Mouse (Mus musculus) embryonic facial prominence, embryonic 11.5 days (tissue): Measurements from ENCODE around the gene Pax5. TPM values are rescaled to one million over a fixed set of nuclear protein-coding genes. Genes with fewer than 3 reads are reported as not detected.
A peak's percentile ranks its signal among the peaks of the same experiment; 100 is the strongest.
"Not testable (repeated sequence)": the region's sequence is repeated elsewhere in the genome, so short reads cannot be mapped to it uniquely, and the experiment has no call there.

Experiments
- ATAC-seq: fragments of 200-750 bp; cut with Nextera tagmentation; replicated peaks from 2 replicates; pipeline ENCODE4 v1.8.0; 2017; ENCODE audit warnings: low read depth; ENCODE audit not compliant: insufficient number of reproducible peaks, low FRiP score, low TSS enrichment
- DNase-seq: peaks from one replicate; pipeline ENCODE4 v3.0.0-alpha.2; 2015; ENCODE audit warnings: low spot score
- H3K27ac ChIP-seq: fragments of 300-500 bp; sonication (generic); replicated peaks from 2 replicates; pipeline ENCODE4 v1.5.1; 2014; ENCODE audit warnings: mild to moderate bottlenecking, low read depth, low read length, control low read depth
- H3K27me3 ChIP-seq: fragments of 300-500 bp; sonication (generic); 2 replicates; pipeline ENCODE4 v1.6.1; 2014; ENCODE audit warnings: mild to moderate bottlenecking, low read length, moderate library complexity, mixed read lengths; ENCODE audit not compliant: control insufficient read depth, insufficient read depth
- H3K36me3 ChIP-seq: fragments of 300-500 bp; sonication (generic); replicated peaks from 2 replicates; pipeline ENCODE4 v1.6.1; 2014; ENCODE audit warnings: low read depth, mild to moderate bottlenecking, low read length, moderate library complexity, mixed read lengths; ENCODE audit not compliant: control insufficient read depth, insufficient read depth
- H3K4me1 ChIP-seq: fragments of 300-500 bp; sonication (generic); 2 replicates; pipeline ENCODE4 v1.6.1; 2014; ENCODE audit warnings: low read length, mixed read lengths; ENCODE audit not compliant: control insufficient read depth, insufficient read depth
- H3K4me2 ChIP-seq: fragments of 300-500 bp; sonication (generic); 2 replicates; pipeline ENCODE4 v1.6.1; 2014; ENCODE audit warnings: low read depth, mild to moderate bottlenecking, control low read depth, low read length, moderate library complexity
- H3K4me3 ChIP-seq: fragments of 300-500 bp; sonication (generic); 2 replicates; pipeline ENCODE4 v1.5.1; 2014; ENCODE audit warnings: low read depth, low read length, control low read depth
- H3K9ac ChIP-seq: fragments of 300-500 bp; sonication (generic); replicated peaks from 2 replicates; pipeline ENCODE4 v1.6.1; 2014; ENCODE audit warnings: mild to moderate bottlenecking, control low read depth, low read length
- H3K9me3 ChIP-seq: fragments of 300-500 bp; sonication (generic); replicated peaks from 2 replicates; pipeline ENCODE4 v1.6.1; 2016; ENCODE audit warnings: mild to moderate bottlenecking, low read length, inconsistent platforms, mixed read lengths; ENCODE audit not compliant: control insufficient read depth
- WGBS: fragments of 180-500 bp; shearing (Covaris S2); extraction: QIAGEN DNeasy Blood & Tissue Kit; methylation state at CpG from one replicate; pipeline ENCODE4 v1.1.7; 2014; 5-methylcytosine and 5-hydroxymethylcytosine counted together
- polyA plus RNA-seq: library from polyadenylated mRNA; unstranded; fragments of >200 nt; fragmentation: Nextera tagmentation; extraction: Ambion mirVana; gene quantifications from 2 replicates; pipeline ENCODE4 v1.2.1, GENCODE M21; 2014

Pax5 gene
- 0.28 and 0.72 TPM in 2 replicates for polyA plus RNA-seq

DNA sequence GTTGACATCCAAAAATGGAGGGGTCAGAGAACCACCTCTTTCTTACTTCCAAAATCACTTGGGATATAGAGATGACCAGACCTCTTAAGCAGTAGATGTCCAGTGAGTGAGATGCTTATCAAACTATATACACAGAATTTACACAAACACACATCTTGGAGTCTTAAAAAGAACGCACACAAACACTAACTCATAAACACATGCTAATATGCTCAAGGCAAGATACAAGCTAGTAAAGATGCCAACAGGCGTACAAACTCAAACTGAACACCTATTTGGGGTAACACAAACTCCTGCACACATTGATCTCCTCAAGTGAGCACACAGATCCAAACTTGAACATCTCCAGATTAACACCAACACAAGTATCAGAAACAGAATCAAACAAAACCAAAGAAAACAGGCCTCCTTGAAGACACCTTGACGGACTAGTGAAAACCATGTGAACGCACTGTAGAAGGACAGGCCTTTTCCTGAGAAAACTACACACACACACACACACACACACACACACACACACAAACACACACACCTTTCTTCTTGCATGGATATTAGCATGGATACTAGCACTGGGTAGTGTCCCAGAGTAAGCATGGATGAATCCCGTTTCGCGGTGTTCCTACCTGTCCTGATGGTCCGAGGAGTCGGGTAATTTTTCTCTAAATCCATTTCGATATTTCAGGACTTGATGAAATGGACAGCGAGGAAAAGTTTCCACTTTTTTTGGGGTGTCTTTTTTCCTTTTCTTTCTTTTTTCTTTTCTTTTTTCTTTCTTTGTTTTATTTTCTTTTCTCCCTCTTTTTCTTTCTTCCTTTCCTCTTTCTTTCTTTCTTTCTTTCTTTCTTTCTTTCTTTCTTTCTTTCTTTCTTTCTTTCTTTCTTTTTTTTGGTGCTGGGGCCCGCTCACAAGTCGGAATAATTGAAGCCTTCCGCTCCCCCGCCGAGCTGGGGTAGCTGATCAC is at the start of gene Pax5:
Pax5 (minus strand) TSS at position 748 of the 961 bp plus-strand sequence.
- H3K4me1 ChIP-seq = no peaks in the 10 kb centered on the region
- DNase-seq (peak; percentile 15), ATAC-seq (no peak)
- no peaks in the 10 kb centered on the region for H3K36me3 ChIP-seq
- no peak within 1 kb of the TSS for H3K27ac ChIP-seq
- H3K4me2 ChIP-seq = no peak within 1 kb of the TSS
- H3K9me3 ChIP-seq = no peaks in the 10 kb centered on the region
- H3K9ac ChIP-seq = no peak within 1 kb of the TSS
- 24% methylated on average over 16 of the region's 16 CpGs for WGBS
- H3K4me3 ChIP-seq = no peak within 1 kb of the TSS
- peaks cover 78% of the 10 kb centered on the region for H3K27me3 ChIP-seq

DNA sequence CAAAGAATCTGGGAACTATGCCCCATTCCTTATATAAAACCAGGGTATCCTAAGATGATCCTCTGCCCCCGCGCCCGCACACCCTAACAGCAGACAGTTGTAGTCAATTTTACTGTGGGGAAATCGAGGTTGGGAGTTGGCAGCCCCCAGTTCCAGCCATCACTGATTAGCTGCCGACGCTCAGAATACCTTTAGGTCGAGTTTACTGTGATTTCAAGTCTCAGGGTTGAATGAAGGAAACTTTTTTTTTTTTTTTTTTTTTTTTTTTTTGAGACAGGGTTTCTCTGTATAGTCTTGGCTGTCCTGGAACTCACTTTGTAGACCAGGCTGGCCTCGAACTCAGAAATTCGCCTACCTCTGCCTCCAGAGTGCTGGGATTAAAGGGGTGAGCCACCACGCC is 46.8 kb upstream of the Pax5 start:
- not testable (repeated sequence) for H3K27me3 ChIP-seq, H3K36me3 ChIP-seq, H3K4me1 ChIP-seq, H3K9me3 ChIP-seq, DNase-seq, ATAC-seq
- H3K4me3 ChIP-seq = peak overlapping the region; percentile 94
- peak overlapping the region; percentile 67 for H3K4me2 ChIP-seq
- peak overlapping the region; percentile 93 for H3K9ac ChIP-seq
- peak overlapping the region; percentile 75; the same call in 1 of the 2 replicates for H3K27ac ChIP-seq
- 5% methylated on average over 10 of the region's 10 CpGs for WGBS

DNA sequence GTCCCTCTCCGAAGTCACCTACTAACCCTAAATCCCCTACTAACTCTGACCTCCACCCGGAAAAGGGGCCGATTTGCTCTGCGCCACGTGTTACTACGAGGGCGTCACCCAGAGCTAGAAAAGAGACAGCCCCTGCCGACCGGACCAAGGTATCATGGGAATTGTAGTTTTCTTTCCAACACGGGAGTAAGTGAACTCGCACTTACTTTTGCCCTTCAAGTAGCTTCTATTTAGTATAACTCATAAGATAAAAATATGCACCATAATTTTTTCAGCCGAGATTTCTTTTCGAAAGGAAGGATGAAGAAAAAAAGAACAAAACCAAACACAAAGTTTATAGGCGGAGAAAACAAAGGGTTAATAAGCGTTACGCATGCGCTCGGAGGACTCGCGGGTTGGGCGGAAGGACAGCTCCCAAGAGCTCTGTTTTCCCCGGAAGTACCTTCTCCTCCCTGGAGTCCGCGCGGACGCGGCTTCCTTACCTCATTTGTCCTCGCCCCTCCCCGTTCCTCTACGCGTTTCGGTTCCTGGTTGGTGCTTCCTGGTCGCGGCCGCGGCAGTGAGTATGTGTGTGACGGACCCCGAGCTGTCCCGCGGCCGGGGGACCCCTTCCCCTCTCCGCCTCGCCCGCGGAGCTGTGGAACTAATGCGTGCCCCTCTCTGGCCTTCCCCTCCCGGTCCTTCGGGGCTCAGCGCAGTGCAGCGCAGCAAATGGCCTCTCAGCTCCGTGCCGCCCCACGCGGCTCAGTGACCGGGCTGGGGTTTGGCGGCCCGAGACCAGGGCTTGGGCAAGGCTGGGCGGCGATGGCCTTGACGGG is 46.1 kb upstream of the Pax5 start:
- peak overlapping the region; percentile 75 for H3K27ac ChIP-seq
- WGBS = under 1% methylated on average over 60 of the region's 60 CpGs
- no peaks in the 10 kb centered on the region for H3K4me1 ChIP-seq
- H3K4me2 ChIP-seq = peak overlapping the region; percentile 67
- peak overlapping the region; percentile 94 for H3K4me3 ChIP-seq
- H3K27me3 ChIP-seq = no peaks in the 10 kb centered on the region
- H3K9ac ChIP-seq = peak overlapping the region; percentile 93
- DNase-seq = peak; percentile 95
- no peaks in the 10 kb centered on the region for H3K9me3 ChIP-seq
- no peaks in the 10 kb centered on the region for H3K36me3 ChIP-seq
- peak; percentile 96 for ATAC-seq

DNA sequence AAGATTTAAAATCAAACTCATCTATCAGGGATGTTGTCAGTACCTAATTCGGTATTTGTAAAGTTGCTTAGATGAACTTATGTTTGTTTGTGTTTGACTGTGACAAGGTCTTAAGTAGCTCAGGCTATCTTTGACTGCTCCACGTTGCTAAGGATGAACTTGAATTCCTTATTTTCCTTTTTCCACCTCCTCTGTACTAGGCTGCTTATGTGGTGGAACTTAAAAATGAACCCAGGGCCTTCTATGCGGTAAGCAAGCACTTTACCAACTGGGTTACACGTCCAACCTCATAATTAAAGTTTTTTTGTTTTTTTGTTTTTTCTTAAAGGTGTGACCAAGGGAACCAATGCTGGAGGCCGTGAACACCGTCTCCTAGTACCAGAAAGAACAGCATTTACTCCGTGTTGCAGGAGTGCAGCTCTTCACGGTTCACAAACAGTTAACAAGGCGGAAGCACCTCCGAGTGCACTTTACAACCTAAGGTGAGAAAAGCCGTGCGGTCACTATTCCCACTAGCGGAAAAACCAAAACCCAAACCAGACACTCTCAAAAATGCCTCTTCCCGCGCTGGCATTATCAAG is 45.4 kb upstream of the Pax5 start, which contains the start of gene Zcchc7:
Zcchc7 (plus strand) TSS at position 325 of the 581 bp plus-strand sequence.
- DNase-seq = no peak
- H3K9ac ChIP-seq = peak within 1 kb of the TSS; percentile 93
- peak within 1 kb of the TSS; percentile 75 for H3K27ac ChIP-seq
- no peaks in the 10 kb centered on the region for H3K36me3 ChIP-seq
- no peaks in the 10 kb centered on the region for H3K9me3 ChIP-seq
- H3K4me1 ChIP-seq = no peaks in the 10 kb centered on the region
- peak; percentile 66 for ATAC-seq
- peak within 1 kb of the TSS; percentile 67 for H3K4me2 ChIP-seq
- 4% methylated on average over 15 of the region's 15 CpGs for WGBS
- H3K4me3 ChIP-seq = peak within 1 kb of the TSS; percentile 94
- H3K27me3 ChIP-seq = no peaks in the 10 kb centered on the region

DNA sequence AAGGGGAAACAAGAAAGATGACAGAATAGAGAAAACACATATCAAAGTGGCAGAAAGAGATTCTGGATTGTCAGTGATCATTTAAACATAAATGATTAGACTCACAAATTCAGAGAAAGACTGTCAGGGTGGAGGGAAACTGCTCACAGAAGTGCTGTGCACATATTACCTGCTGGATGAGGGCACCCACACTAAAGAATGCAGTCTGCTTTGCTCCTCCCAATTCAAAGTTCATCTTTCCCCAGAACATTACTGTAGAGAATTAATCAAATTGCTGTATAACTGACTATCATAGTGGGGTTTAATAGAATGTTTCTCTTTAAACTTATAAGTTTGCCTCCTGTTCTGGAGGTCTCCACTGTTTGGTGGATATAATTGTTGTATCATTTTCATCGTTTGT is 30.2 kb upstream of the Pax5 start:
- no peak overlapping the region for H3K9ac ChIP-seq
- no peak for ATAC-seq

DNA sequence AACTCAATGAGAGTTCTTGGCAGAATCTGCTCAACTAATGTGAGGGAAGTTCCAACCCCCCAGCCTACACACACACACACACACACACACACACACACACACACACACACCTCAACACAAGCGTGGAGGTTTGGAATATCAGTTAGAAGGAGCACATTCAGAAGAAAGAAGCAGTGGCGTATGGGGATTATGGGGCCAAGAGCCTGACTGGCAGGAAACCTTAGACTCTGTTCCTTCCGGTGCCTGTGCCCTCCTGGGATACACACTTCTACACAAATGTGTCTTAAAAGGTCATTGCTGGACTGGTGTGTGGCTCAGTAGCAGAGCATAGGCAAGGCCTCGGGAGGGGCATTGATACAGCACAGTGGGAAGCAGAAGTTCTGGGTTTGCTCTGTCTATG is 10.9 kb upstream of the Pax5 start:
- Histone ChIP-seq H3K4me3 (no peak overlapping the region), H3K27me3 (peaks cover 9% of the 10 kb centered on the region; the same call in 1 of the 2 replicates), H3K36me3 (no peaks in the 10 kb centered on the region), H3K9me3 (no peaks in the 10 kb centered on the region), H3K27ac (no peak overlapping the region), H3K4me2 (no peak overlapping the region), H3K4me1 (no peaks in the 10 kb centered on the region), H3K9ac (no peak overlapping the region)
- ATAC-seq (no peak), DNase-seq (no peak)
- 75% methylated on average over 4 of the region's 4 CpGs for WGBS

More for the DNA sequence above, 30.2 kb upstream of the Pax5 start:
- Histone ChIP-seq H3K36me3 (no peaks in the 10 kb centered on the region), H3K9me3 (no peaks in the 10 kb centered on the region), H3K27me3 (no peaks in the 10 kb centered on the region), H3K4me1 (no peaks in the 10 kb centered on the region), H3K4me3 (no peak overlapping the region), H3K27ac (no peak overlapping the region), H3K4me2 (no peak overlapping the region)
- 71% methylated on average over 1 of the region's 1 CpGs for WGBS
- no peak for DNase-seq

DNA sequence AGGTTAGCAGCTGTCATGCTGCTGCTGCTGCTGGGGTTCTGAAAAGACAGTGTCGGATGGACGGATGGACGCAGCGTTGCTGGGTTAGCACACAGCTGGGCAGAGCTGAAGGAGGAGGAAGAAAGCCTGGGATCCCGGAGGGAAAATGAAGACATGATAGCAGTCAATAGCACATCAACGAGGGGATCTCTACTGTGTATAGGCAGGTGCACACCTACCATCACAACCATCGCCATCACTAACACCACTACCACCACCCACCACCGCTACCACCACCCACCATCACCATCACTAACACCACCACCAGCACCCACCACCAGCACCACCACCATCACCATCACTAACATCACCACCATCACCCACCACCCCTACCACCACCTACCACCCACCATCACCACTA is 9.8 kb upstream of the Pax5 start:
- Histone ChIP-seq H3K36me3 (no peaks in the 10 kb centered on the region), H3K27ac (no peak overlapping the region), H3K9ac (no peak overlapping the region), H3K4me1 (no peaks in the 10 kb centered on the region), H3K4me3 (no peak overlapping the region), H3K27me3 (peaks cover 13% of the 10 kb centered on the region), H3K4me2 (no peak overlapping the region), H3K9me3 (no peaks in the 10 kb centered on the region)
- 85% methylated on average over 8 of the region's 8 CpGs for WGBS
- no peak for DNase-seq
- ATAC-seq = no peak
